Mouse (Mus musculus) kidney, embryonic 14.5 days (tissue): ENCODE measurements around the gene Tnfrsf21. TPM values are rescaled to one million over a fixed set of nuclear protein-coding genes. Genes with fewer than 3 reads are reported as not detected.

ENCODE experiments used
- ATAC-seq: fragments of 200-750 bp; cut with Nextera tagmentation; 2 replicates; pipeline ENCODE4 v1.8.0; 2017; ENCODE audit warnings: moderate number of reproducible peaks, mild to moderate bottlenecking, moderate TSS enrichment, moderate library complexity; ENCODE audit not compliant: low FRiP score, low TSS enrichment
- H3K27ac ChIP-seq: fragments of 300-500 bp; sonication (generic); 2 replicates; pipeline ENCODE4 v1.5.1; 2014; ENCODE audit warnings: low read depth, mild to moderate bottlenecking, low read length, moderate library complexity, mixed read lengths
- H3K27me3 ChIP-seq: fragments of 300-500 bp; sonication (generic); 2 replicates; pipeline ENCODE4 v1.6.1; 2014; ENCODE audit warnings: mild to moderate bottlenecking, low read length; ENCODE audit not compliant: control insufficient read depth, insufficient read depth
- H3K36me3 ChIP-seq: fragments of 300-500 bp; sonication (generic); 2 replicates; pipeline ENCODE4 v1.6.1; 2014; ENCODE audit warnings: low read length, mixed read lengths; ENCODE audit not compliant: control insufficient read depth, insufficient read depth
- H3K4me1 ChIP-seq: fragments of 300-500 bp; sonication (generic); 2 replicates; pipeline ENCODE4 v1.6.1; 2014; ENCODE audit warnings: low read length, mixed read lengths; ENCODE audit not compliant: control insufficient read depth, insufficient read depth
- H3K4me2 ChIP-seq: fragments of 300-500 bp; sonication (generic); replicated peaks from 2 replicates; pipeline ENCODE4 v1.6.1; 2014; ENCODE audit warnings: low read depth, mild to moderate bottlenecking, low read length
- H3K4me3 ChIP-seq: fragments of 300-500 bp; sonication (generic); 2 replicates; pipeline ENCODE4 v1.5.1; 2014; ENCODE audit warnings: mild to moderate bottlenecking, low read length
- H3K9ac ChIP-seq: fragments of 300-500 bp; sonication (generic); 2 replicates; pipeline ENCODE4 v1.6.1; 2014; ENCODE audit warnings: low read depth, mild to moderate bottlenecking, low read length, moderate library complexity
- H3K9me3 ChIP-seq: fragments of 300-500 bp; sonication (generic); 2 replicates; pipeline ENCODE4 v1.6.1; 2016; ENCODE audit warnings: low read length; ENCODE audit not compliant: control insufficient read depth
- WGBS: fragments of 180-500 bp; shearing (Covaris S2); extraction: QIAGEN DNeasy Blood & Tissue Kit; methylation state at CpG from one replicate; pipeline ENCODE4 v1.1.7; 2014; 5-methylcytosine and 5-hydroxymethylcytosine counted together
- polyA plus RNA-seq: library from polyadenylated mRNA; unstranded; fragments of >200 nt; fragmentation: Nextera tagmentation; extraction: Ambion mirVana; gene quantifications from 2 replicates; pipeline ENCODE4 v1.2.1, GENCODE M21; 2014

The Tnfrsf21 gene
- polyA plus RNA-seq = 29.1 and 53.7 TPM in 2 replicates

GRCm38 (mm10) chr17:43016371-43017331 is at the start of gene Tnfrsf21:
Tnfrsf21 (plus strand) TSS chr17:43016555.
- under 1% methylated on average over 77 of the region's 80 CpGs for WGBS
- H3K9ac ChIP-seq = peak within 1 kb of the TSS; percentile 70
- H3K4me2 ChIP-seq = peak within 1 kb of the TSS; percentile 77
- no peaks in the 10 kb centered on the region for H3K9me3 ChIP-seq
- peaks cover 6% of the 10 kb centered on the region for H3K4me1 ChIP-seq
- H3K36me3 ChIP-seq = no peaks in the 10 kb centered on the region; the same call in 1 of the 2 replicates
- peak; percentile 96 for ATAC-seq
- no peaks in the 10 kb centered on the region for H3K27me3 ChIP-seq
- H3K27ac ChIP-seq = peak within 1 kb of the TSS; percentile 64
- H3K4me3 ChIP-seq = peak within 1 kb of the TSS; percentile 74

- no peak for ATAC-seq
- Histone ChIP-seq H3K27me3 (no peaks in the 10 kb centered on the region), H3K4me3 (no peak overlapping the region), H3K4me2 (no peak overlapping the region), H3K4me1 (no peaks in the 10 kb centered on the region), H3K9me3 (no peaks in the 10 kb centered on the region), H3K27ac (no peak overlapping the region), H3K9ac (no peak overlapping the region), H3K36me3 (no peaks in the 10 kb centered on the region)
- WGBS = 90% methylated on average over 2 of the region's 2 CpGs
Observed at GRCm38 (mm10) chr17:42968174-42968573, 48.2 kb upstream of the Tnfrsf21 start.

- no peak overlapping the region for H3K9ac ChIP-seq
- no peaks in the 10 kb centered on the region for H3K36me3 ChIP-seq
- no peaks in the 10 kb centered on the region for H3K9me3 ChIP-seq
- no peaks in the 10 kb centered on the region for H3K27me3 ChIP-seq
- H3K4me3 ChIP-seq = no peak overlapping the region
- ATAC-seq = peak; percentile 68
- no peak overlapping the region for H3K27ac ChIP-seq
- H3K4me1 ChIP-seq = no peaks in the 10 kb centered on the region
- WGBS = 56% methylated on average over 18 of the region's 18 CpGs
- H3K4me2 ChIP-seq = no peak overlapping the region; the same call in 1 of the 2 replicates
Observed at GRCm38 (mm10) chr17:42975312-42975996, 40.9 kb upstream of the Tnfrsf21 start.

GRCm38 (mm10) chr17:42977766-42978165 is 38.6 kb upstream of the Tnfrsf21 start:
- H3K9ac ChIP-seq = no peak overlapping the region
- H3K4me1 ChIP-seq = no peaks in the 10 kb centered on the region
- no peaks in the 10 kb centered on the region for H3K9me3 ChIP-seq
- no peaks in the 10 kb centered on the region for H3K27me3 ChIP-seq
- no peaks in the 10 kb centered on the region for H3K36me3 ChIP-seq
- H3K27ac ChIP-seq = no peak overlapping the region
- WGBS = 74% methylated on average over 7 of the region's 7 CpGs
- H3K4me3 ChIP-seq = no peak overlapping the region
- ATAC-seq = no peak
- H3K4me2 ChIP-seq = no peak overlapping the region

- Histone ChIP-seq H3K36me3 (no peaks in the 10 kb centered on the region), H3K4me1 (no peaks in the 10 kb centered on the region), H3K27me3 (no peaks in the 10 kb centered on the region), H3K9me3 (no peaks in the 10 kb centered on the region), H3K4me2 (no peak overlapping the region), H3K27ac (no peak overlapping the region), H3K4me3 (no peak overlapping the region), H3K9ac (no peak overlapping the region)
- ATAC-seq = peak; percentile 56; the same call in 1 of the 2 replicates
- WGBS = 52% methylated on average over 4 of the region's 4 CpGs
Observed at GRCm38 (mm10) chr17:42978345-42978744, 38.0 kb upstream of the Tnfrsf21 start.

GRCm38 (mm10) chr17:42981806-42982205 is 34.5 kb upstream of the Tnfrsf21 start:
- Histone ChIP-seq H3K4me1 (no peaks in the 10 kb centered on the region), H3K4me2 (no peak overlapping the region), H3K27me3 (no peaks in the 10 kb centered on the region), H3K27ac (no peak overlapping the region), H3K9ac (no peak overlapping the region), H3K36me3 (no peaks in the 10 kb centered on the region), H3K9me3 (0 out of 2 replicates have a peak, but pooled peaks cover 3% of the 10 kb centered on the region), H3K4me3 (no peak overlapping the region)
- WGBS = 87% methylated on average over 3 of the region's 3 CpGs
- ATAC-seq = no peak

GRCm38 (mm10) chr17:42982568-42982967 is 33.8 kb upstream of the Tnfrsf21 start:
- ATAC-seq = no peak
- Histone ChIP-seq H3K4me3 (no peak overlapping the region), H3K27ac (no peak overlapping the region), H3K9ac (no peak overlapping the region), H3K36me3 (no peaks in the 10 kb centered on the region), H3K27me3 (no peaks in the 10 kb centered on the region), H3K9me3 (0 out of 2 replicates have a peak, but pooled peaks cover 3% of the 10 kb centered on the region), H3K4me1 (no peaks in the 10 kb centered on the region), H3K4me2 (no peak overlapping the region)
- 46% methylated on average over 4 of the region's 4 CpGs for WGBS

GRCm38 (mm10) chr17:42985837-42986589 is 30.3 kb upstream of the Tnfrsf21 start:
- no peak overlapping the region for H3K27ac ChIP-seq
- no peaks in the 10 kb centered on the region for H3K36me3 ChIP-seq
- H3K4me2 ChIP-seq = no peak overlapping the region
- 0 out of 2 replicates have a peak, but pooled peaks cover 3% of the 10 kb centered on the region for H3K9me3 ChIP-seq
- H3K4me1 ChIP-seq = no peaks in the 10 kb centered on the region
- WGBS = 41% methylated on average over 9 of the region's 9 CpGs
- no peak overlapping the region for H3K9ac ChIP-seq
- no peaks in the 10 kb centered on the region for H3K27me3 ChIP-seq
- ATAC-seq = no peak; the same call in 1 of the 2 replicates
- no peak overlapping the region for H3K4me3 ChIP-seq
